25 mouse cellular contexts compared by ENCODE assay signal in genomic region chr3:157803356-157803755, GRCm38 (mm10).
DNase-seq lines count a peak whose midpoint lies in the region; ATAC-seq and TF ChIP-seq lines count a peak whose summit lies in the region.
"Had no signal": no experiment of that assay in that cellular context is flagged by ENCODE, and none has a peak within 500 bp of the region (broad histone marks: within the 10 kb centered on the region; RNA-seq: fewer than 3 reads in every experiment).

No protein-coding gene starts in this region.

- no peaks in the 10 kb centered on the region for H3K9me3 ChIP-seq in limb, embryonic 14.5 days (ENCODE audit: control insufficient read depth, low read length)
- no peaks in the 10 kb centered on the region for H3K9me3 ChIP-seq in limb, embryonic 10.5 days (replicated peaks)
- no peaks in the 10 kb centered on the region for H3K9me3 ChIP-seq in CH12.LX (replicated peaks; ENCODE audit: low read length)
- H3K9me3 ChIP-seq in kidney, embryonic 16.5 days (ENCODE audit: low read length), result no peaks in the 10 kb centered on the region
- H3K9me3 ChIP-seq: embryonic facial prominence, embryonic 13.5 days; embryonic facial prominence, embryonic 15.5 days; forebrain, embryonic 10.5 days; forebrain, embryonic 12.5 days had no signal

- TF ChIP-seq POLR2A in limb, embryonic 14.5 days (IDR thresholded peaks at IDR 0.05; ENCODE audit: borderline replicate concordance, extremely low read depth, insufficient read depth, insufficient read length), result no peak
- no peak for TF ChIP-seq POLR2A in CH12.LX (IDR thresholded peaks at IDR 0.05; ENCODE audit: low read depth, low read length)
- TF ChIP-seq POLR2A in myocyte (IDR thresholded peaks at IDR 0.05; ENCODE audit: insufficient read length, low read depth), result no peak

- no peak for TF ChIP-seq RAD21 in CH12.LX (IDR thresholded peaks at IDR 0.05; ENCODE audit: low read depth, low read length)

- H3K4me2 ChIP-seq in limb, embryonic 14.5 days (replicated peaks; ENCODE audit: low read depth, low read length, severe bottlenecking), result no peak overlapping the region
- H3K4me2 ChIP-seq in CH12.LX (ENCODE audit: insufficient read depth, low read depth, poor library complexity, severe bottlenecking), result no peak overlapping the region
- H3K4me2 ChIP-seq in myocyte (ENCODE audit: low read depth), result no peak overlapping the region
- H3K4me2 ChIP-seq in kidney, embryonic 16.5 days (replicated peaks; ENCODE audit: low read depth, low read length), result no peak overlapping the region
- H3K4me2 ChIP-seq: embryonic facial prominence, embryonic 13.5 days; embryonic facial prominence, embryonic 15.5 days; forebrain, embryonic 12.5 days had no signal

- no peak for TF ChIP-seq CTCF in CH12.LX (conservative IDR thresholded peaks at IDR 0.05 in 1 of 2, IDR thresholded peaks at IDR 0.05 in 1 of 2; ENCODE audit: low read depth in 2 of 2, low read length in 2 of 2)

- no peaks in the 10 kb centered on the region for H3K4me1 ChIP-seq in limb, embryonic 14.5 days (ENCODE audit: control insufficient read depth, insufficient read depth, low read length)
- H3K4me1 ChIP-seq in limb, embryonic 10.5 days, result no peaks in the 10 kb centered on the region
- peaks cover 0 to 27% of the 10 kb centered on the region in 2 experiments; a peak in 2 of 4 replicates for H3K4me1 ChIP-seq in CH12.LX (ENCODE audit: control insufficient read depth in 1 of 2, insufficient read depth in 2 of 2)
- no peaks in the 10 kb centered on the region for H3K4me1 ChIP-seq in kidney, embryonic 16.5 days (ENCODE audit: insufficient read depth, low read length)
- H3K4me1 ChIP-seq: embryonic facial prominence, embryonic 13.5 days; embryonic facial prominence, embryonic 15.5 days; forebrain, embryonic 10.5 days; forebrain, embryonic 12.5 days had no signal

- no peak overlapping the region for H3K4me3 ChIP-seq in limb, embryonic 14.5 days (replicated peaks; ENCODE audit: low read length)
- H3K4me3 ChIP-seq in limb, embryonic 10.5 days, result no peak overlapping the region
- H3K4me3 ChIP-seq in CH12.LX (replicated peaks in 1 of 3; ENCODE audit: low read depth in 2 of 3, low read length in 2 of 3, poor library complexity in 1 of 3) (no peak overlapping the region), myocyte (no peak overlapping the region)
- H3K4me3 ChIP-seq in kidney, embryonic 16.5 days (ENCODE audit: low read length), result no peak overlapping the region
- H3K4me3 ChIP-seq: embryonic facial prominence, embryonic 13.5 days; embryonic facial prominence, embryonic 15.5 days; erythroblast, embryonic 14.5 days; forebrain, embryonic 10.5 days; forebrain, embryonic 12.5 days had no signal

- no peaks in the 10 kb centered on the region for H3K36me3 ChIP-seq in limb, embryonic 14.5 days (ENCODE audit: control insufficient read depth, insufficient read depth, low read length)
- no peaks in the 10 kb centered on the region for H3K36me3 ChIP-seq in limb, embryonic 10.5 days
- H3K36me3 ChIP-seq in CH12.LX (replicated peaks in 1 of 2; ENCODE audit: control insufficient read depth in 1 of 2, insufficient read depth in 1 of 2, low read length in 1 of 2) (no peaks in the 10 kb centered on the region), myocyte (ENCODE audit: control insufficient read depth, insufficient read depth) (no peaks in the 10 kb centered on the region)
- no peaks in the 10 kb centered on the region for H3K36me3 ChIP-seq in kidney, embryonic 16.5 days (ENCODE audit: insufficient read depth, low read length)
- H3K36me3 ChIP-seq: embryonic facial prominence, embryonic 13.5 days; embryonic facial prominence, embryonic 15.5 days; forebrain, embryonic 10.5 days; forebrain, embryonic 12.5 days had no signal

- H3K9ac ChIP-seq in limb, embryonic 14.5 days (ENCODE audit: low read depth, low read length, severe bottlenecking), result no peak overlapping the region
- H3K9ac ChIP-seq in CH12.LX (ENCODE audit: insufficient read depth, low read depth), result no peak overlapping the region
- no peak overlapping the region for H3K9ac ChIP-seq in kidney, embryonic 16.5 days (replicated peaks; ENCODE audit: low read length)
- H3K9ac ChIP-seq: embryonic facial prominence, embryonic 13.5 days; embryonic facial prominence, embryonic 15.5 days; forebrain, embryonic 12.5 days had no signal

- DNase-seq in limb, embryonic 14.5 days (ENCODE audit: low spot score), result no peak
- no peak for DNase-seq in limb, embryonic 10.5 days (ENCODE audit: low spot score)
- DNase-seq in CH12.LX (ENCODE audit: extremely low read depth), result peak; percentile 56
- DNase-seq in gastrocnemius, adult 18-20 months (ENCODE audit: low spot score), result no peak
- no peak for DNase-seq in kidney, adult 18-20 months
- DNase-seq: adrenal gland, adult 8-10 months; adrenal gland, postnatal 14 days; adrenal gland, postnatal 36 days; B cell, adult 2 months; cerebellum, adult 11-12 months; cerebellum, adult 2 months; cerebellum, adult 9-10 months; cerebellum, postnatal 10 days; cerebellum, postnatal 25 days; embryo, embryonic 11 days had no signal

- in situ Hi-C loops in CH12.LX (cut with MboI; ENCODE audit: low pct_ligation_motif_present, low pct_unique_long_range_greater_than_20kb, low sequenced_read_pairs), result no loop called here

- H3K79me2 ChIP-seq in CH12.LX (replicated peaks; ENCODE audit: control insufficient read depth, extremely low read depth, insufficient read depth, poor library complexity, severe bottlenecking) (no peaks in the 10 kb centered on the region), myocyte (ENCODE audit: control insufficient read depth, insufficient read depth) (no peaks in the 10 kb centered on the region)

- peak; percentile 26; the same call in 1 of the 2 replicates for ATAC-seq in limb, embryonic 14.5 days (ENCODE audit: low FRiP score, low read depth)
- no peak for ATAC-seq in kidney, embryonic 16.5 days (ENCODE audit: low FRiP score, low TSS enrichment)
- ATAC-seq: CD4-positive, CD25-positive, alpha-beta regulatory T cell, adult 4 months; forebrain, embryonic 14.5 days; forebrain, embryonic 16.5 days had no signal

- WGBS in limb, embryonic 14.5 days, result 69% methylated on average over 4 of the region's 4 CpGs
- 85% methylated on average over 4 of the region's 4 CpGs for WGBS in limb, embryonic 10.5 days
- 55% methylated on average over 4 of the region's 4 CpGs for WGBS in kidney, embryonic 16.5 days

- H3K27me3 ChIP-seq in limb, embryonic 14.5 days (ENCODE audit: control insufficient read depth, insufficient read depth, low read length), result no peaks in the 10 kb centered on the region
- H3K27me3 ChIP-seq in limb, embryonic 10.5 days (ENCODE audit: low read depth, poor library complexity, severe bottlenecking), result no peaks in the 10 kb centered on the region
- no peaks in the 10 kb centered on the region for H3K27me3 ChIP-seq in CH12.LX (replicated peaks)
- no peaks in the 10 kb centered on the region for H3K27me3 ChIP-seq in myocyte (ENCODE audit: control insufficient read depth, insufficient read depth, insufficient read length)
- no peaks in the 10 kb centered on the region for H3K27me3 ChIP-seq in kidney, embryonic 16.5 days (ENCODE audit: insufficient read depth, low read length)
- H3K27me3 ChIP-seq: embryonic facial prominence, embryonic 13.5 days; embryonic facial prominence, embryonic 15.5 days; forebrain, embryonic 12.5 days had no signal

- dilution Hi-C loops in CH12.LX (cut with MboI; ENCODE audit: extremely low pct_ligation_motif_present, extremely low pct_unique_long_range_greater_than_20kb, low sequenced_read_pairs), result no loop called here

- peak; percentile 59 for TF ChIP-seq EP300 in CH12.LX (IDR thresholded peaks at IDR 0.05; ENCODE audit: low read length)

- no peak overlapping the region for H3K27ac ChIP-seq in limb, embryonic 14.5 days (replicated peaks; ENCODE audit: low read depth, low read length)
- H3K27ac ChIP-seq in limb, embryonic 10.5 days, result no peak overlapping the region
- H3K27ac ChIP-seq in CH12.LX (ENCODE audit: insufficient read depth, low read depth), result no peak overlapping the region
- no peak overlapping the region for H3K27ac ChIP-seq in kidney, embryonic 16.5 days (ENCODE audit: low read length)
- H3K27ac ChIP-seq: embryonic facial prominence, embryonic 13.5 days; embryonic facial prominence, embryonic 15.5 days; forebrain, embryonic 10.5 days; forebrain, embryonic 12.5 days had no signal

- no peak overlapping the region for H3ac ChIP-seq in myocyte (ENCODE audit: control insufficient read depth, insufficient read length)

TF ChIP-seq in CH12.LX, 34 proteins besides CTCF, POLR2A, EP300 and RAD21 (continues in another document):
- TF ChIP-seq IRF4 (IDR thresholded peaks at IDR 0.05; ENCODE audit: low read depth, low read length) (no peak), BHLHE40 (IDR thresholded peaks at IDR 0.05; ENCODE audit: low read depth, low read length) (peak; percentile 23; the same call in 1 of the 2 replicates), ZKSCAN1 (IDR thresholded peaks at IDR 0.05; ENCODE audit: borderline replicate concordance, low read depth, low read length) (no peak), ELF1 (IDR thresholded peaks at IDR 0.05; ENCODE audit: low read depth, low read length) (no peak), ETS1 (conservative IDR thresholded peaks at IDR 0.05; ENCODE audit: low read depth, low read length) (peak; percentile 62; the same call in 1 of the 2 replicates), ZNF384 (IDR thresholded peaks at IDR 0.05; ENCODE audit: low read depth, low read length) (no peak), UBTF (IDR thresholded peaks at IDR 0.05; ENCODE audit: low read depth, low read length) (no peak), NRF1 (IDR thresholded peaks at IDR 0.05; ENCODE audit: low read depth, low read length) (no peak), HCFC1 (IDR thresholded peaks at IDR 0.05; ENCODE audit: low read depth, low read length) (no peak), MAFK (IDR thresholded peaks at IDR 0.05; ENCODE audit: insufficient replicate concordance, low read length) (no peak), PAX5 (IDR thresholded peaks at IDR 0.05; ENCODE audit: low read length) (no peak)

TF ChIP-seq in myocyte, 11 proteins besides CTCF, POLR2A, EP300 and RAD21:
- TF ChIP-seq E2F4 (IDR thresholded peaks at IDR 0.05; ENCODE audit: insufficient read depth) (no peak), MAX (IDR thresholded peaks at IDR 0.05; ENCODE audit: low read depth) (no peak), REST (IDR thresholded peaks at IDR 0.05; ENCODE audit: insufficient read depth, insufficient read length) (no peak), CEBPB (IDR thresholded peaks at IDR 0.05; ENCODE audit: insufficient read depth, poor library complexity, severe bottlenecking) (no peak), TCF3 (IDR thresholded peaks at IDR 0.05; ENCODE audit: insufficient read length, low read depth) (no peak), SRF (IDR thresholded peaks at IDR 0.05; ENCODE audit: control insufficient read depth, insufficient read length, low read depth) (no peak), TCF12 (IDR thresholded peaks at IDR 0.05; ENCODE audit: insufficient read depth, poor library complexity, severe bottlenecking) (peak; percentile 47), MYOG (IDR thresholded peaks at IDR 0.05; ENCODE audit: control insufficient read depth in 1 of 3, insufficient read depth in 1 of 3, insufficient read length in 2 of 3, low read depth in 2 of 3) (peak in 1 of 3 experiments; percentile 14), MYOD1 (IDR thresholded peaks at IDR 0.05; ENCODE audit: control insufficient read depth in 1 of 3, insufficient read length in 2 of 3, low read depth in 2 of 3) (peak in 2 of 3 experiments; percentile 60 to 67), POLR2AphosphoS2 (IDR thresholded peaks at IDR 0.05; ENCODE audit: insufficient read length, low read depth) (no peak)
